Mouse (Mus musculus): ENCODE measurements around the gene Zfyve19.

- no peak for TF ChIP-seq CTCF (IDR thresholded peaks at IDR 0.05; ENCODE audit: control insufficient read depth, insufficient read depth, insufficient read length)
- TF ChIP-seq CEBPB (IDR thresholded peaks at IDR 0.05; ENCODE audit: low read depth) = no peak
- TF ChIP-seq MAX (IDR thresholded peaks at IDR 0.05) = no peak
Measured at GRCm38 (mm10) chr2:119163135-119163534, 45.3 kb upstream of the Zfyve19 start.
